Mouse (Mus musculus) megakaryocyte, embryonic 14.5 days (primary cell): Measurements from ENCODE around the gene Sprn. TPM values are rescaled to one million over a fixed set of nuclear protein-coding genes. Genes with fewer than 3 reads are reported as not detected.
"Not testable (repeated sequence)": the region's sequence is repeated elsewhere in the genome, so short reads cannot be mapped to it uniquely, and the experiment has no call there.

Experiments used
- H3K27me3 ChIP-seq: replicated peaks from 2 replicates; pipeline ENCODE3; 2012; ENCODE audit warnings: inconsistent platforms
- H3K36me3 ChIP-seq: replicated peaks from 2 replicates; pipeline ENCODE3; 2012; ENCODE audit warnings: low read length, inconsistent platforms, mixed read lengths
- H3K4me1 ChIP-seq: 2 replicates; pipeline ENCODE4 v1.6.1; 2012; ENCODE audit warnings: inconsistent platforms
- H3K4me3 ChIP-seq: replicated peaks from 2 replicates; pipeline ENCODE3; 2012; ENCODE audit warnings: moderate library complexity, mild to moderate bottlenecking, inconsistent platforms
- H3K9me3 ChIP-seq: 2 replicates; pipeline ENCODE4 v1.6.1; 2012; ENCODE audit warnings: inconsistent platforms
- FLI1 ChIP-seq: IDR thresholded peaks from 2 replicates; pipeline ENCODE4 v1.6.1; 2012; ENCODE audit warnings: low read length, inconsistent platforms, mixed read lengths
- GATA1 ChIP-seq: IDR thresholded peaks from 3 replicates; pipeline ENCODE4 v1.6.1; 2012; ENCODE audit warnings: mixed read lengths, low read length, inconsistent platforms, borderline replicate concordance
- polyA plus RNA-seq: library from polyadenylated mRNA; stranded (reverse); fragments of >175 nt; gene quantifications from 2 replicates; pipeline ENCODE4 v1.2.3, GENCODE M21; 2012; ENCODE audit warnings: low replicate concordance; ENCODE audit not compliant: insufficient read depth

Sprn gene
- polyA plus RNA-seq, 1 experiment: not detected

DNA sequence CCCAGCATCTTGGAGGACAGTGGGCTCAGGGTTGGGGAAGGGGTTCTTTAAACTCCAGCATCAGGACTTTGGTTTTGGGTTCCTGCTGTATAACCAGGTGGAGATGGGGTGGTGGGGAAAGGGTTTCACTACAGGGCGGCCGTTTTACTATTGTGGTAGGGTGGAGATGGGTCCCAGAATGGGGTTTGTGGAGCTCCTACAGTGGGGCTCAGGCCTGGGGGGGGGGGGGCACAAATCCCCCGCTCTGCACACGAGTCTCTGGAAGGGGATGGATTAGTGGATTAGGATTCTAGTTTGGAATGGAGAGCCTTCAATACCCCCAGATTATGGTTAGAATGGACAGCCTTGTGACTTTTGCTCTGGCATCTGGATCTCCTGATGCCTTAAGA lies 854 bp downstream of the Sprn start:
- TF ChIP-seq FLI1: no peak
- no peak for TF ChIP-seq GATA1
- peaks cover 49% of the 10 kb centered on the region for H3K27me3 ChIP-seq
- no peak overlapping the region for H3K4me3 ChIP-seq

DNA sequence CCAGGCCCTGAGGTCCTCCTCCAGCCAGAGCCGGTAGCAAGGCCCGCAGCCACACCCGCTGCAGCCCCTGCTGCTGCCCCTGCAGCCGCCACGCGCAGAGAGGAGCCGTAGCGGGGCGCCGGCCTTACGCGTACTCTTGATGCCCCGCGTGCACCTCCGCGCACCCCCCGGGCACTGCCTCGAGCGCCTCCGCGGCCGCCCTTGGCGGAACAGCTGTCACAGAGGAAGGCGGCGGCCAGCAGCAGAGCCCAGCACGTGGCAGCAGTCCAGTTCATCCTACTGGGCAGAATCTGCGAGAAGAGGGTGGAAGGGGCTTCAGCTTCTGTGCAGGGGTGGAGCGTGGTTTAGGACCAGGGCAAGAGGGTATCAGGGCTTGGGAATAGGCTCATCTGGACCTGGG lies 1.3 kb downstream of the Sprn start:
- TF ChIP-seq GATA1 (no peak), FLI1 (no peak)
- peaks cover 44% of the 10 kb centered on the region for H3K27me3 ChIP-seq
- peaks cover 13% of the 10 kb centered on the region for H3K4me1 ChIP-seq
- peak overlapping the region; percentile 18 for H3K4me3 ChIP-seq
- H3K9me3 ChIP-seq: no peaks in the 10 kb centered on the region
- peaks cover 26% of the 10 kb centered on the region for H3K36me3 ChIP-seq

More for the DNA sequence above, 854 bp downstream of the Sprn start:
- H3K9me3 ChIP-seq: no peaks in the 10 kb centered on the region
- peaks cover 13% of the 10 kb centered on the region for H3K4me1 ChIP-seq
- H3K36me3 ChIP-seq: peaks cover 24% of the 10 kb centered on the region

- H3K4me3 ChIP-seq: no peak overlapping the region
- H3K36me3 ChIP-seq: peaks cover 64% of the 10 kb centered on the region
- H3K4me1 ChIP-seq: peaks cover 10% of the 10 kb centered on the region
- H3K9me3 ChIP-seq: no peaks in the 10 kb centered on the region
- TF ChIP-seq FLI1: no peak
- no peak for TF ChIP-seq GATA1
- H3K27me3 ChIP-seq: no peaks in the 10 kb centered on the region
Observed at GRCm38 (mm10) chr7:140144550-140144949, 10.1 kb downstream of the Sprn start.

DNA sequence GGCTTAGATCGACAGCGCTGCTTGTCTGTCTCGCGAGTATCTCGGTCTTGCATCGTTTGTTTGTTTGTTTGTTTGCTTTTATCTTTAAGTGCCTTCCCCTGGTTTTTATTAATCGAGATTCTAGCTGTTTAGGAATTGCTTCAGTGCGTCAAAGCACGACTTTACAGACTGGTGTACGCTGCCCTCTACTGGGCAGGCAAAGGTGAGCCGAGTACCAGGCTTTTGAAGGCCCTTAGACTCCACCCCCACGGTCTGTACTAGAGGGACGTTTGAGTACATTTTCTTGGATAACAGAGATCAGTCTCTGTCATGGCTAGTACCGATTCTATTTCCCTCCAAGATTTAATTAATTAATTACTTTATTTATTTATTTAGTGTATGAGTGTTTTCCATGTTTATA lies 13.3 kb downstream of the Sprn start:
- Histone ChIP-seq H3K27me3 (no peaks in the 10 kb centered on the region), H3K9me3 (no peaks in the 10 kb centered on the region), H3K36me3 (peaks cover 34% of the 10 kb centered on the region), H3K4me3 (peak overlapping the region; percentile 35), H3K4me1 (peaks cover 16% of the 10 kb centered on the region)
- TF ChIP-seq GATA1: no peak
- no peak for TF ChIP-seq FLI1

GRCm38 (mm10) chr7:140138021-140138310 lies 16.7 kb downstream of the Sprn start:
- H3K9me3 ChIP-seq: no peaks in the 10 kb centered on the region
- H3K27me3 ChIP-seq: no peaks in the 10 kb centered on the region
- peak overlapping the region; percentile 98 for H3K4me3 ChIP-seq
- TF ChIP-seq GATA1 (no peak), FLI1 (no peak)
- peaks cover 41% of the 10 kb centered on the region for H3K4me1 ChIP-seq
- peaks cover 23% of the 10 kb centered on the region for H3K36me3 ChIP-seq

DNA sequence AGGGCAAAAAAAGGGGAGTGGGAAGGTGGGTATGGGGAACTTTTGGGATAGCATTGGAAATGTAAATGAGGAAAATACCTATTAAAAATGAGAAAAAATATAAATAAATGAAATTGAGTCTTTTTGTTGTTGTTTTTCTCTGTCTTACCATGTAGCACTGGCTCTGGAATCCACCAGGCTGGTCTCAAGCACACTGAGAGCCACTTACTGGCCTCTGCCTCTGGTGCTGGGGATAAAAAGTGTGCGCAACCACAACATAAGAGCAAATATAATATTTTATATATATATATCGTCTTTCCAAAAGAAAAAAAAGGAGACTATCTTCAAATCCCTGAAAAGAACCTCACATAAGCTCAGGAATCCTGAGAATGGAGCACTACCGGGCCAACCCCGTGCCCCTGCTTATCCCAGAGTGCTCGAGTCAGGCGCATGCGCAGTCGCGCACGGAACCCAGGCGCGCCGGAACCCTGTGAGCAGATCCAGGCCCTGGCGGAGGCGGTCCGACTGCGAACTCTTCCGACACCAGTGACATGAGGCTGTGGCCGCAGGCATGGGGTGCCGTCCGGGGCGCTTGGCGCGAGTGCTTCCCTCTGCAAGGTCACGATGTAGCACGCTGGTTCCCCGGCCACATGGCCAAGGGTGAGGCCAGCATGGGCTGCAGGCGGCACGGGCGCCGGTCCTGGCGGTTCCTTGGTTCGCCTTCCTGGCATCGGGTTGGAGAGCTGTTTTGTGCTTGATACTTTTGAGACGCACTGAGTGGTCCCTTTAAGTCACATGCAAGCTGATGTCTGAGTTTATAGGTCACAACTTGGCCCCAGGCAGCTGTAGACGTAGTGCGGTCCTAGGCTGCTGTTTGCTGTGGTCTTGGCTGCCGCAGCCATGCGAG lies 17.3 kb downstream of the Sprn start, which contains the start of gene Mtg1:
Gene Mtg1 (plus strand): TSS at position 430 of the 886 bp plus-strand sequence.
- peaks cover 22% of the 10 kb centered on the region for H3K36me3 ChIP-seq
- no peaks in the 10 kb centered on the region for H3K9me3 ChIP-seq
- TF ChIP-seq FLI1 (no peak), GATA1 (no peak)
- peak within 1 kb of the TSS; percentile 98 for H3K4me3 ChIP-seq
- no peaks in the 10 kb centered on the region for H3K27me3 ChIP-seq
- H3K4me1 ChIP-seq: peaks cover 46% of the 10 kb centered on the region

DNA sequence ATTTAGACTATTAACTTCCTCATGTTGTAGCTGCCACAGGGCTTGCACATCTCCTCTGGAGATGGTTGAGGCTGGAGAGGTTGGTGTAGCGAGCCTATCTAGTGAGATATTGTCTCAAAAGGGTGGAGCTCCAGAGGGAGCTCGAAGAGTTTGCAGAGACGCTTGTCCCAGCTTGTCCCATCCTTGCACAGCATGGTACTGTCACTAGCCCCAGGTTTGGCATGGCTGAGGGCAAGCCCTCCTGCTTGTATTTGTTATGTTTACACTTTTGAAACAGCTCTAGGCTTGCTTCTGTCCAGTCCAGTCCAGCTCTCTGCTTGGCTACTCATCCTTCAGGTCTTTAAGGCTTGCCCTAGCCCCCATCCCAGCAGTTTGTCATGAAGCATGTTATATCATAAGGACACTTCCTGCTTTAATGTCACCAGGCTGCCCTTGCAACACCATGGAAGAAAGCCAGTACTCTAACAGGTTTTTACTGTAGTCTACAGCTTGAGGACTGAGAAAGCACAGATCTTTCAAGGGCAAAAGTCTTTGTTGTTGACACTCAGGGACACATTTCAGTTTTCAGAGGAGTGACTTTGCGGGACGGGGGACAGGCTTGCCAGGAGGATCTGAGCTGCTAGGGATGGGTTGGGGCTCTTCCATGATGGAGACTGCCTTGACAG lies 19.4 kb downstream of the Sprn start:
- H3K36me3 ChIP-seq: peaks cover 25% of the 10 kb centered on the region
- H3K4me1 ChIP-seq: peaks cover 53% of the 10 kb centered on the region
- H3K9me3 ChIP-seq: no peaks in the 10 kb centered on the region
- no peak overlapping the region for H3K4me3 ChIP-seq
- TF ChIP-seq GATA1 (no peak), FLI1 (no peak)
- H3K27me3 ChIP-seq: no peaks in the 10 kb centered on the region

- H3K36me3 ChIP-seq: peaks cover 35% of the 10 kb centered on the region
- H3K4me3 ChIP-seq, H3K27me3 ChIP-seq, H3K9me3 ChIP-seq: not testable (repeated sequence)
- peaks cover 52% of the 10 kb centered on the region for H3K4me1 ChIP-seq
Observed at GRCm38 (mm10) chr7:140134033-140134432, 20.6 kb downstream of the Sprn start.

- H3K4me1 ChIP-seq: peaks cover 53% of the 10 kb centered on the region
- not testable (repeated sequence) for H3K9me3 ChIP-seq, H3K4me3 ChIP-seq, H3K27me3 ChIP-seq
- H3K36me3 ChIP-seq: peaks cover 39% of the 10 kb centered on the region
Observed at GRCm38 (mm10) chr7:140132184-140132583, 22.5 kb downstream of the Sprn start.

DNA sequence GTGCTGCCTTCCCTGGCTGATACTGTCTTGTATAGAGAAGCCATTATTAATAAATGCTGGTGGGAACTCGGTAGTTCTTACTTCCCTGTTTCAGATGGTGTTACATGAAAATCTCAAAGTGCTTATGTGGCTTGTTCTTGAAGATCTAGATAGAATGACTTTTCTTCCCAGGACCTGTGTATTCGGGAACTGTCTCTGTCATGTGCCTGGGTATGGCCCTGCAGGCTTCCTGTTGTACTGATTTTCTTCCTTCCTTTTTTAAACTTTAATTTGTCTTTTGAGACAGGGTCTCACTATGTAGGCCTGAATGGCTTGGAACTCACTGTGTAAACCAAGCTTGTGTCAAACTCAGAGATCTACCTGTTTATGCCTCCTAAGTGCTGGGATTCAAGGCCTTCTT lies 26.8 kb downstream of the Sprn start:
- no peaks in the 10 kb centered on the region for H3K9me3 ChIP-seq
- H3K27me3 ChIP-seq: no peaks in the 10 kb centered on the region
- H3K36me3 ChIP-seq: peaks cover 27% of the 10 kb centered on the region
- TF ChIP-seq GATA1 (no peak), FLI1 (no peak)
- no peak overlapping the region for H3K4me3 ChIP-seq
- H3K4me1 ChIP-seq: peaks cover 65% of the 10 kb centered on the region
